Mouse (Mus musculus): ENCODE measurements around the gene Clec4f.

GRCm38 (mm10) chr6:83631815-83632214, 24.2 kb downstream of the Clec4f start:
- TF ChIP-seq POLR2A (IDR thresholded peaks at IDR 0.05; ENCODE audit: insufficient read depth, low read depth, low read length) (no peak), CTCF (IDR thresholded peaks at IDR 0.05; ENCODE audit: insufficient read depth, low read depth, low read length) (no peak)

Data from olfactory bulb, adult 2 months (tissue).